Mouse (Mus musculus) cerebellum, postnatal 10 days (tissue): Measurements from ENCODE around the gene Stx16.

ENCODE experiments used
- DNase-seq, 2 experiments: peaks; one replicate each; pipeline ENCODE4 v3.0.0; 2021; ENCODE audit warnings: mixed read lengths in 2 of 2

The Stx16 gene

DNA sequence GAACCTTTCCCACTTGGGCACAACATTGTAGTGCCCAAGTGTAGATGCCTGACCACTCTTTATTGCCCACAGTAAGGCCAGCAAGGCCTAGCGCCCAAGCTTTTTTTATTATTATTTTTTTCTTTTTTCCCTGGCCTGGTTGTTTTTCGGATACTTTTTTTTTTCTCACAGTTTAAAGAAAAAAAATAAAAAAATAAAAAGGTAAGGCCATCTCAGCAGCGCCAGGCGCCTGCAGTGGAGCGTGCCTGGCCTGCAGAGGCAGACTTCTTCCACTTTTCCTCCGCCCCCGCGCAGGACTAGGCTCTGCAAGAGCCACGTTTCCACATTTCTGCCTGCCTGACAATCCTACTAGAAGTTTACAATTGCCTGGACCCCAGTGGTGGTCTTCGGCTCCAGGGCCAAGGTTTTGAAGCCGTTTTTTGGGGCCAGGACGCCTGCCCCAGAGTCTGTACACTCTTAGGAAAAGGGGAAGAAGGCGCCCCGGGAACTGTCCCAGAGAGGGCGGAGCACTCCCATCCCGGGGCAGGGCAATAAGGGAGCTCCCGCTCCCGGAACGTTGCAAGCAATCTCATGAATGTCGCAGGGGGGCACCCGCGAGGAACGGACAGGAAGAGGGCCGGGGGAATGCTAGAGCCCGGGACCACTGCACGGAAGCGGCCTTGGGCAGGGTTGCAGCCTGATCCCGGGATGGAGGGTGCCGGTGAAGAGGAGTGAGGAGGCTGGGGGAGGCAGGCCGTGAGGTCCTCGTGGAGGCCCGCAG is at the start of gene Stx16:
TSS of gene Stx16 (plus strand) at position 636 of the 760 bp plus-strand sequence.
- peak; percentile 96 to 97 for DNase-seq

DNA sequence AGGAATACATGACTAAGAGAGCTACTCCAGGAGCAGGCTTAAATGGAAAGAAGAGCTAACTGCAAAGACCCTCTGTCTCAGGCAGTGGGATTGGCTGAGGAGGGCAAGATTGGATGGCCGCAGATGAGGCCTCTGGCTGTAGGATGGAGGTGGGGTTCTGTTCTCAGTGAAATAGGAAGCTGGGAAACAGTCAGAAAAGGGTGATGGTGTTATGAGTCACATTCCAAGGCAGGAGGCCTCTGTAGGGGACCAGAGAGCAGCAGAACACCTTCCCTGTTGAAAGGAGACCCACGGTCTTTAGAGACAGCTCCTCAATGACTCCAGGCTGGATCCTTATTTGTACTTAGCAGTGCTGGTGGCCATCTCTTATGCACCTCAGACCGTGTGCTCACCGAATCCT is 49.7 kb upstream of the Stx16 start:
- DNase-seq = no peak

DNA sequence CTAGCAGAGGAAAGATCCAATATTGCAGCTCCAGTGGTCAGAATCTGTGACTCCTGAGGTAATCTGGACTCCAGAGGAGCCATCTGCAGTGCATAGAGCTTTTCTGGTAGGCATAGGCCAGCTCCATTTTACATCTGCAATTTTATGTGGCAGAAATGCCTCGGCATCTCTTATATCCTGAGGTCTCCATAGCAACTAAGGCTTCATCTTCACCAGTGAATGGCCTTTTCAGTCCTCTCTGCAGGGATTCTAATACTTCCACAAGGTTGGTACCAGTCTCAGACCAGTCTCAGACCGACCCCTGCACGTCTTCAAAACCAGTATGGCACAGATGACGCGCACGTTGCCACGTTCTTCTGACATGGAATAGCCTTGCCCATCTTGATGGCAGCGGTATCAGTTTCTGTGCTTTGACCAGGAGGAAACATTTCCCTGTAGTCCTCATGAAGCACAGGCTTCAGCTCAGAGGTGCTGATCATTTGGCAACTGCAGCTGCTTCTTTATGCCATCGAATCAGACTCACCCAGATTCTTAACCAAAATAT is 42.8 kb upstream of the Stx16 start:
- DNase-seq = no peak

DNA sequence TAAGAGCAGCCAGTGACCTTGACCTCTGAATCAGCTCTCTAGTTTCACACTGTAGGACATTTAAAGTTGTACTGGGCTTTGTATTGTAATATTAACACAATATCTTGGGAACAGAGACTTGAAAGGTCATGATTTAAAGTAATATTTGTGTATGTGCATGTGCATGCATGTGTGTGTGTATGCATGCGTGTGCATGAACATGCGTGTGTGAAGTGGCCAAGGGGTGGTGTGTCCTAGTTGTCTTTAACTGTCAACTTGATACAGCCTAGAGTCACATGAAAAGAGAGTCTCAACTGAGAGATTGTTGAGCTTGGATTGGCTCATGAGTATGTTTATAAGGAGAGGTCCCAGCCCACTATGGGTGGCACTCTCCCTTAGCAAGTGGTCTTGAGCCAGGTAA is 28.5 kb upstream of the Stx16 start:
- DNase-seq = no peak

DNA sequence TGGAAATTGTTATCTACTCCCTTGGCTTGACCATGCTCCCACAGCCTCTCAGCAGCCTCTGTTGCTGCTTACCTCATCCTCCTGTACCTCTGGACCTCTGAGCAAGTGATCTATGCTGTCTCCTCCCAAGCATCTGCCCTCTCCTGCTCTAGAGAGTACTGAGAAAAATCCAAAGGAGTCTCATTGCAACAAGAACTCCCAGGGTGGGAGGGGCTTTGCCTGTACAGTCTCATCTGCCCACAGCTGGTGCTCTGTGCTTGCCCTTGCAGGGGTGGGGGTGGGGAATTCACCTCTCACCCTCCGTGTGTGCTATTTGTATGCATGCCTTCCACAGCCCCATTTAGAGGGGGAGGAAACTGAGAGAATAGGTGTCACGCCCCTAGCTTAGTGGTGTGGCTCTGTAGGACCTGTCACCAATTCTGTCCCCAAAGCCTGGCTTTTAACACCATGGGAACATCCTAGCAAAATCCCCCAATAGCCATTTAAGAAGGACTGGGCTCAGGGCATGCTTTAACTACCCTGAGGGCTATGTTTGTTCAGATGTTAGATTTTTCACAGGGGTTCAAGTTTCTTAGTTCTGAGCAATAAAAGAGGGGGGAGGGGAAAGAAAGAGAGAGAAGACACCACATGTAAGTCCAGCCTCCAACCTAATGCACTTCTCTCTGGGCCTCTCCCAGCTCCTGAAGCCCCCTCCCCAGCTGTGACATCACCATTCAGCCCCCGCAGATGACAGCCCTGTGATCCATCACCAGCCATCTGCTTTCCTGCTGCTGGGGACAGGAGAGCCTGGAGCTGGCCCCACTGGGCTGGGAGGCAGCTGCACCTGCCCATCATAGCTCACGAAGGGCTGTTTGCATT is 26.4 kb upstream of the Stx16 start:
- peak; percentile 20 to 37 for DNase-seq

DNA sequence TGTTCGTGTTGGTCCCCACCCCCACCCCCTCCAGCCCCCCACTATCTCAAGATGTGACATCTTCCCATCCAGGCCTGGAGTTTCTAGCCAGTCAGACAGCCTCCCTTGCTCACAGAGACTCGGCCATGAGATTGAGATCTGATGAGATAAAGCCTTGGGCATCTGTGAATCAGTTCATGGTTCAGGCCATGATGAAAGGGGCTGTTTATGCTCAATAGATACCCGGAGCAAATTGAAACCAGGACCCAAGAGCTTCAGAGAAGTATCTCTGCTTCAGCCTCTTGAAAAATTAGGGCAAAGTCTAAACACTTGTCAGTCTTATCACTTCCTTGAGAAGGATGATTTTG is 25.8 kb upstream of the Stx16 start:
- DNase-seq = no peak

DNA sequence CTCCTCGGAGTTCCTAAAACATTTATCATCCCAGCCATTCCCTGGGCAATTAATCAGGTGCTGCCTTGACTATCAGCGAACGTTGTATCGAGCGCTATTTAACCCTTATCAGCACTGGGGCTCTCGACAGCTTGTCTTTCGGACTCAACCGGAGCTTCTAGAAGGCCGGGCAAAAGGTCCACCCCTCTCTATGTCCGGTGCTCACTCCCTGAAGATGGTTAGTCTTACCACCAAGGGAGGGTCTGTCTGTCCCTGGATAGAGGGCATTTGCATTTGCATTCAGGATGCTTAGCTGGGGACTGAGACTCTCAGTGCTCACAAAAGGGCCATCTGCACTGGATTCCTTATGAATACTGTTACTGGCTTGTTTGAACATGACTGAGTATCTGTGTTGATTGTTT is 25.0 kb upstream of the Stx16 start:
- DNase-seq = no peak

DNA sequence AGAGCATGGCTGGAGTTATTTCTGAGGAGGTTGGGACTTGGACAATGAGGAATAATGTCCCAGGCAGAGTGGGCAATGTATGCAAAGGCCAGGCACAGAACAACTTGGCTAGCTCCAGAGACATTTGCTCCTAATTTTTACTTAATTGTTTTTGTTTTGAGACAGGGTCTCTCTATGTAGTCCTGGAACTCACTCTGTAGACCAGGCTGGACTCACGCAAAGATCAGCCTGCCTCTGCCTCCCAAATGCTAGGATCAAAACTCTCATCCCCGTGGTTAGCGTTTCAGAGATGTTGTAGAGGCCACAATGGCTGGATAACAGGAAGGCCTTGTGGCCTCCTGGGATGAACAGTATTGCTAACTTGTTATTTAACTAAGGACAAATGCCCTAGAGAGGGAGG is 21.6 kb upstream of the Stx16 start:
- no peak for DNase-seq

DNA sequence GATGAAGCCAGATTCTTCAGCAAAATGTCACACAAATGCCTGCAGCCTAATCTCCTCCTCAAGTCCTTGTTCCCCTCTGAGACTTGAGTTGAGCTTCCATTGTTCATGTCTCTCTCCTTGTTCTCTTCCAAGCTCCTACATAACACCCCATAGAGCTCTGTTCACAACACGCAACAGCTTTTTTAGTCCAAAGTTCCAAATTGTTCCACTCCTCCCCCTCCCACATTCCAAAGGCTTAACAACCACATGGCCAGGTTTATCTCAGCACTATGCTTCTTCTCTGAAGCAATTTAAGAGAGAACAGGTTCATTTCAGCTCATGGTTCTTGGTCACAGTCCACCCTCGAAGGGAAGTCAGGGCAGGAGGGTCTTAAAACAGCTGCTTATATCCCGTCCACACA is 18.4 kb upstream of the Stx16 start:
- DNase-seq = no peak

DNA sequence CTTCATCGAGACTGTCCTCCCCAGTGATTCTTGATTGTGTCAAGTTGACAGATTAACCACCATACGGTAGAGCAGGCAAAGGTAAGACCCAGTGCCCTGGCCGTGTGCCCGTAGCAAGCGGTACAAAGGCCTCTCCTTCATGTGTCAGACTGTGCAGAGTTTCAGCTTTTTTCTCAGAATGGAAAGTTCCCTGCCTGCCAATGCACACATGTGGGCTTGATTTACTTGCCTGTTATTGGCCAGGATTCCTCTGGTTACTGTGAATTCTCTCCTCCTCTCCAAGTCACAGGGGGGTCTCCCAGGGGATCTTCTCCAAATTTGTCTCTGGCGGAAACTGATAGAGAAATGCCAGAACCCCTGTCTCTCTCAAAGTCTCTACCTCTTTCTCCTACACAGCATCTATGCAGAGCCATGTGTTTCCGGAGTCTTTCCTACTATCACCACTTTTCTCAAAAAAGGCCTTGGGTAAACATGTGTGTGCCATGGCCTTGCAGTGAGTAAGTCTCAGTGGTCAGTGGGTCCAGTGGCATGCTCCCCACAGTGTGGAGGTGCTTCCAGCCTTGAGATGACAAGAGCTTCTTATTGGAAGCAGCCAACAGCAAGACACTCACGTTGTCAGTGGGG is 17.7 kb upstream of the Stx16 start:
- DNase-seq = no peak

DNA sequence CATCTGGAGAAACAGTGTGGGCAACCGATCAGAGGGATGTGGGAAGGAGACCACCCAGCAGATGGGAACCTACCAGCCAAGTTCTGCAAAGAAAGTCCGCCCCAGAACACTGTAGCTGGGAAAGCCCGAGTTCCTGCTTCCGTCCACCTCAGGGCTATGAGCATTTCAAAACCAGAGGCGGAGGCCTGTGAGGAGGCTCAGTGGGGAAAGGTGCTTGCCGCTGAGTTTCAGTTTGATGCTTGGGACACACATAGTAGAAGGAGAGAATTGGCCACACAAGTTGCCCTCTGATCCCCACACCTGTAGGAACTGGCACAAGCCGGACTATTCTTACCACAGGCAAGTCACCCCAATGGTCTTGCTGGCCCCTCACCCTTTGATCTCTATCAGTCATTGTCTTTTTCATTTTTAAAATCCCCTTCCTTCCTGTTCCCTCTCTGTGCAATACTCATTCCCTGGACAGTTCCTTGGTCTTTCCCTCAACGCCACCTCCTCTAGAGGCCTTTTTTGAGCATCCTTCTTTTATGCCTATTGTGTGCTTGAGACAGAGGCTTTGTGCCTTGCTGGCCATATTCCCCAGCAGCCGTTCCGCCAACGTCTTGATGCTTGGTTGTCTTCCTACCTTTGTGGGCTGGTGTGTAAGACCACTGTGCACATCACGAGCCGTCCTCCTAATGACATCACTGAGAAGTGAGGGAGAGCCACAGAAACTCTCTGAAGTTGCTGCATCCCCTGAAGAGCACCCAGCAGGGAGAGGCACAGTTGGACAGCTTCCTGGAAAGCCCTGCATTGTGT is 16.3 kb upstream of the Stx16 start:
- DNase-seq = no peak

DNA sequence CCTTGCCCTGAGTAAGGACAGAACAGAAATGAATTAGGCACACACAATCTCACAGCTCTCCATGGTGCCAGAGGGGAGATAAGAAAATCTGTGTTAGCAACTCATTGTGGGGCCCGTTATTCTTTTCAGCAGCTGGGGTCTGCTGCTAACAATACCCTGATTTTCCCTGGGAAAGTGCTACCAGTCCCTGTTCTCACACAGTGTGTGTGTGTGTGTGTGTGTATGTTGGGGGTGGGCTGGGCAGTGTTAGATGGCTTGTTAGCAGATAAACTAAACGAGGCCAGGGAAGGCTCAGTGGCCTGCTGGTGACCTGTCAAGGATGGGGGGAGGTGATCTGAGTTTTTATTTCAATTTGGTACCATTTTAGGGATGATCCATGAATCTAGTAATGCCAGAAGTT is 14.9 kb upstream of the Stx16 start:
- no peak for DNase-seq

DNA sequence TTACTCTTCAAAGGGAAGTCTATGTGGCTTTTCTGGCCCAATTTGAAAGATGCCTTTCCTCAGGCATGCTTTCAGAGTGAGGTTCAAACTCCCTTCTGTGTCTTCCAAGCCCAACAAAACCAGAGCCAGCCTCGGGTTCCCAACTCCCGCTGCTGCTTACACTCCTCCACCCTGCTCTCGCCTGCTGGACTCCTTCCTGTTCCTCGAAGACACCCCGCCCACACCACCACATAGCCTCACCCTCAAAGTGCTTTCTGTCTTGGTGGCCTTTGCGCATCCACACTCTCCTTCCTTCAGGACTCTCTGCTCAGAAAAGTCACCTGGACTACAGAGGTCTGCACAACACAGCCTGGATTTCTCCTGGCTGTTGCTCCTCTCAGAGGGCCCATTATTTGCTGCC is 13.0 kb upstream of the Stx16 start:
- DNase-seq = no peak

DNA sequence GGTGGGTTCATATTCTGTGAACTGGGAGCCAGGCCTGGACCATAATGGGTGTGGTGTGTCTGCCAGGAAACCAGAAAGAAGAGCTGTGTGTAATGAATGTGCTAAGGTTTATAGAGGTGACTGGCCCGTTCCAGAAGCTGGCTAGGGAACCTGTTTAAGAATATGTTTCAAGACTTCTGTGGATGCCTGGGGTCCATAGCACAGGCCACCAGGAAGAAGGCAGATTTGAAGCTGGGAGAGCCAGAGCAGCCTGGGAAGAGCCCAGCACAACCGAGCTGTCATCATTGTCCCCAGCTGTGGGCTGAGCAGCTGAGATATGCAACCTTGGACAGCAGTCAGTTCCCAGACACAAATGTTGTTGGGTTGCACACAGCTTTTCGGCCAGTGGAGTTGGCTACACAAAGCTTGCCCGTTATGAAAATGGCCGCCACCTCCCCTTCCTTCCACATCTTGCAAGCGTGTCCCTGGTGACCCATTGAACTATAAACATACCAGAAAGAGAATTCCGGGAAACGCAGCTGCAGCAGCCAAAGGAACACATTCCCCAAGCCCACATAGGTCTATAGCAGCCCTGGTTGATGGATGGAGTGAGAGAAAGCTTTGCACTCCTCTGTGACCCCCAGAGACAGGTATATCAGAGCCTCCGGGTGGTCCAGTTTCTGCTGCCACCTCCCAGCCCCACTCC is 12.4 kb upstream of the Stx16 start:
- DNase-seq = no peak

DNA sequence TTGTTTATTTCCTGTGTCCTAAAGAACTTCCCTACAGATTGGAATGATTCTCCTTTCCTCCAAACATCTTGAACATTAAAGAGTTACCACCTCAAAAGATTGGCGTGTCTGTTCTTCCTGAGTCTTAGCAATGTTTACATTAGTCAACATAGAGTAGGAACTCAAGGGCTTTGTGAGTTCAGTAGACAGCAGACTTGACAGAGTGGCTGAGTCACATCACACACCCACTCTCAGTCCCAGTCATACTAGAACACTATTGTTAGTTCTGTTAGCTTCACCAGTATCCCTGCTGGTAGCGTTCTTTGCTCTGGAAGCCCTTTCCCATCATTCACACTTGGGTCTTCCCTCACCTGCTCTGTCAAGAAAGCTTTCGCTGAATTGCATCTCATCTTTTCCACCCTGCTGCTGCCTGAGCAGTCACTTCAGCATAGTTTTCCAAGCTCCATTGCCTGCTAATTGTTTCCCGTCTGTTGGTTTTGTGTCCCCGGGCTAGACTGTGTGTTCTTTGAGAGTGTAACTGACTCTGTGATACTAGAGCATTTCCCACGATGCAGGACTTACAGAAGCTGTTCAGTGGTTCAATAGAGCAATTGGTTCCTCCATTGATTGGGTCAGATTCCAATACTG is 8.2 kb upstream of the Stx16 start:
- no peak for DNase-seq

DNA sequence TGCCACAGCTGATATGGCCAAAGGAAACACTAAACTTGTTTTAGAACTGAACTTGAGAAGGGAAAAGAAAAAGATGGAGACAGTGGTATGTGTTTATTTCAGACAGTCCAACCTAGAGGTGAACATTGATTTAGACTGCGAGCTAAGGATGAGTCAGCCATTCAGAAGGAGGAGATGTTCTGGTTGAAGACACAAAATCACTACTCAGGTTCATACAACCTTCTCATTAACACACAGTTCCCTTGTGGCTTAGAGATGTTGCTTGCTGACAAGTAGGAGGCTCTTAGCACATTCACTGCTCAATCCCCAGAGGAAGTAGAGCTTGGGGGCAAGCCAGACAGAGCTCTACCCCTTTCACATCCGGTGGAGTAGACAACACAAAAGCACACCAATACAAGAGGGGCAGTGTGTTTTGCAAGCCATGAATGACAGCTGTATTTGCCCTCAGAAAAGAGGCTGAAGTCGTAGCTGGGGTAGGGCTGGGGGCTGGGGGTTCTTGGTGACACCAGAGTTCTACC is 6.5 kb upstream of the Stx16 start:
- no peak for DNase-seq

DNA sequence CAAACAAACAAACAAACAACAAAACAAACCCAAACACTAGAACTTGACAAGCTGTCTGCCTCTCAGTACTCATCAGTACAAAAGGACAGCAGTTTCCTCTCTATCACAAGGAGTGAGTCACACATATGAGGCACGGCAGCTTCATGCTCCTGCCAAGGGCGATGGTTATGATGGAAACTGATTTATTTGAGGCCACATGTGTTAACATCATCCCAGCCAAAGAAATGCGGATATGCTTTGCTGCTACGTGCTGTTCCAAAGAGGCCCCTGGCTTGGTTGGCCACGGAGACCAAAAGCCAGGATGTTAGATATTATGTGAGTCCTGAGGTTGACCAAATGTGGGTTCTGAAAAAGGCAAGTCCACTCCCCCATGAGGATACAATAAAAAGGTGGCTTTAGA is 4.7 kb upstream of the Stx16 start:
- DNase-seq = no peak

DNA sequence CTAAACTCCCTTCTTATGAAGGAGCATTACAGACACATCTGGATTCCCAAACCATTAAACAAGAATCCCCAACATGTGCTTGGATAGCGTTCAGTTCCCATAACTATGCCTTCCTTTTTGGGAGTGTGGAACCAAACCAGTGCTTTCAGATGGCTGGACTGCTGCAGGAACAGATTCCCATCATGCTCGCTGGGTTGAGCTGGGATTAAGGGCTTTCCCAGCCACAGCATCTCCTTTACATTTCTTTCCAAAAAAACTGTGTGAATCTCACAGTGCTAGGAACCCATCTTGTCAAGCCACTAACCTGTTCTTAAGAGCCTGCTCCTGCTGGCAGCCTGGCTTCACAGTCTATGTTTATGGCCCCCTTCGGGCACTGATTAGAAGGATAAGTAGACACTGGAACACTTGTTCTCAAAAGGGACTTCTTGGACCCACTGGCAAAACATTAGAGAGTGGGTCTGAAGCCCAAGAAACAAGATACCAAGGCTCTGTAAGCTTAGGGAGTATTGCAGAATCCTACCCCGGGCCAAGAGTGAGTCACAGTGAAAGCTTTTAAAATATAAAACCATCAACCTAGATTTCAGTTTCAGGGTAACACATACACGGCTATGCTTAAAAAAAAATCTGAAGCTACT is 2.8 kb upstream of the Stx16 start:
- DNase-seq = no peak

DNA sequence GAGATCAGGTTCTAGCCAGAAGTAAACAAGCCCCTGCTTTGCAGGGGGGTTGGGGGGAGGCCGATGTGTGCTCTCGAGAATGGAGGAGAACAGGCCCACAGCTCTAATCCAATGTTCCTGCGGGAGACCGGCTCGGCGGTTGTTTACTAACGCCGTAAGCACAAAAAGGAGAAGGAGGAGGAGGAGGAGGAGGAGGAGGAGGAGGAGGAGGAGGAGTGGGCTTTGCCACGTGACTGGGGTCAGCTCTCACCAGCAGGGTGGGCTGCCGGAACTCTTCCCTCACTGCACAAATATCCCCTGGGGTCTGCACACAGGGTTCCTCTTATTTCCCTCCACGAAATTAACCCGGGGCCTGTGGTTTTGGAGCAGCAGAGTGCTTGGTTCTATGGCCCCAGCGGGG is 1.5 kb upstream of the Stx16 start:
- peak in 1 of 2 experiments; percentile 48 for DNase-seq

DNA sequence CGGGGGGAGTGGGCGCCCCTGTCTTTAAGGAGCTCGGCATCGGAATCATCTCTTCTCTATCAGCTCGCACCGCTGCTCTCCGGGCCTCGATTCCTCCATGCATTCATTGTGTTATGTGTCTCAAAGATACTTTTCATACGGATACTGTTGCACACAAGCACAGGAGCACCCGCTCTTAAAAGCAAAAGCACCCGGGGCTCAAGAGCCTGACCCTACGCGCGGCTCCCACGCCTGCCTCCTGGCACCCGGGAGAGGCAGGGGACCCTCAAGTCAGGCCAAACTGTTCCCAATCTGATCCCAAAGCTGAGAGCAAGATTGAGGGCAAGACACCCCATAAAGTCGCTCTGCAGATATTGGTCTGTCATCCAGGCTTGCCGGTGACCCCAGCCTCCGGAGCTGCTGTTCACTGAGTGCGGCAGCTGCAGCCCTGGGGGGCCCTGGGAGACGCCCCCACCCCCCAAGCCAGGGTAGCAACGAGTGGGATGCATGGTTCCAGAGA is 987 bp upstream of the Stx16 start:
- DNase-seq = peak; percentile 42 to 55

DNA sequence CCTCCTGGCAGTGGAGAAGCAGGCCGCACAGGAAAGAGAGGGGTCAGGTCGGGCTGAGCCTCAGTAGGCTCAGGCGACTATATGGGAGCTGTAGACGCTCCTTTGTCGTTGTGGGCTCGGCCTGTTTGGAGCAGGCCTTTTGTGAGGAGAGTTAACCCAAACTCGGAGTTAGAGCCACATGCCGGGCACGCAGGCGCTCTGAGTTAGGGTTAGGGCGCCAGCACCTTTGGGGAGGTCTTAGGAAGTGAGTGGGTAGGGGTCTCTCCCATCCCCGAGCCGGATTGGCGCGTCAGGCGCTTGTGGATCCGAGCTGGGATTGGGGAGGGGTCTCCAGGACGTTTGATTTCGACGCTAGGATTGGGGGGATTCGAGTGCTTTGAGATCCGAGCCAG is 321 bp downstream of the Stx16 start:
- DNase-seq = no peak
